Mouse (Mus musculus): ENCODE results near the gene Chn2. TPM values are rescaled to one million over a fixed set of nuclear protein-coding genes. Genes with fewer than 3 reads are reported as not detected.

The Chn2 gene
- total and polyA plus RNA-seq, 3 experiments: not detected

- peak; percentile 34 for DNase-seq (ENCODE audit: extremely low read depth)
Measured at GRCm38 (mm10) chr6:54253206-54253605, 213.9 kb downstream of the Chn2 start.

GRCm38 (mm10) chr6:54253881-54254280 is 214.5 kb downstream of the Chn2 start:
- Histone ChIP-seq H3K27me3 (replicated peaks) (no peaks in the 10 kb centered on the region), H3K9me3 (replicated peaks; ENCODE audit: low read length) (no peaks in the 10 kb centered on the region), H3K4me2 (ENCODE audit: insufficient read depth, low read depth, poor library complexity, severe bottlenecking) (no peak overlapping the region), H3K9ac (ENCODE audit: insufficient read depth, low read depth) (no peak overlapping the region), H3K27ac (ENCODE audit: insufficient read depth, low read depth) (no peak overlapping the region), H3K4me1 (ENCODE audit: control insufficient read depth in 1 of 2, insufficient read depth in 2 of 2) (peaks cover 0 to 28% of the 10 kb centered on the region in 2 experiments; a peak in 2 of 4 replicates), H3K4me3 (replicated peaks in 1 of 3; ENCODE audit: low read depth in 2 of 3, low read length in 2 of 3, poor library complexity in 1 of 3) (no peak overlapping the region), H3K79me2 (replicated peaks; ENCODE audit: control insufficient read depth, extremely low read depth, insufficient read depth, poor library complexity, severe bottlenecking) (no peaks in the 10 kb centered on the region), H3K36me3 (replicated peaks in 1 of 2; ENCODE audit: control insufficient read depth in 1 of 2, insufficient read depth in 1 of 2, low read length in 1 of 2) (no peaks in the 10 kb centered on the region)
- dilution Hi-C loops (cut with MboI; ENCODE audit: extremely low pct_ligation_motif_present, extremely low pct_unique_long_range_greater_than_20kb, low sequenced_read_pairs): no loop called here
- in situ Hi-C loops (cut with MboI; ENCODE audit: low pct_ligation_motif_present, low pct_unique_long_range_greater_than_20kb, low sequenced_read_pairs): no loop called here
- TF ChIP-seq NRF1 (IDR thresholded peaks at IDR 0.05; ENCODE audit: low read depth, low read length): no peak
- no peak for TF ChIP-seq MXI1 (IDR thresholded peaks at IDR 0.05; ENCODE audit: low read depth, low read length)
- TF ChIP-seq HCFC1 (IDR thresholded peaks at IDR 0.05; ENCODE audit: low read depth, low read length): no peak
- no peak for TF ChIP-seq GABPA (IDR thresholded peaks at IDR 0.05; ENCODE audit: insufficient replicate concordance, low read depth, low read length)
- no peak for TF ChIP-seq TBP (conservative IDR thresholded peaks at IDR 0.05; ENCODE audit: low read depth, low read length)
- TF ChIP-seq PAX5 (IDR thresholded peaks at IDR 0.05; ENCODE audit: low read length): no peak
- no peak for TF ChIP-seq CTCF (conservative IDR thresholded peaks at IDR 0.05 in 1 of 2, IDR thresholded peaks at IDR 0.05 in 1 of 2; ENCODE audit: low read depth in 2 of 2, low read length in 2 of 2)
- TF ChIP-seq ELF1 (IDR thresholded peaks at IDR 0.05; ENCODE audit: low read depth, low read length): no peak
- no peak for TF ChIP-seq JUN (IDR thresholded peaks at IDR 0.05; ENCODE audit: insufficient read depth, low read depth, low read length)
- no peak for TF ChIP-seq ZNF384 (IDR thresholded peaks at IDR 0.05; ENCODE audit: low read depth, low read length)
- no peak for TF ChIP-seq SMC3 (IDR thresholded peaks at IDR 0.05; ENCODE audit: low read depth, low read length)
- no peak for TF ChIP-seq ZC3H11A (IDR thresholded peaks at IDR 0.05; ENCODE audit: low read depth, low read length)
- TF ChIP-seq KAT2A (IDR thresholded peaks at IDR 0.05; ENCODE audit: insufficient replicate concordance, low read length): no peak
- TF ChIP-seq RAD21 (IDR thresholded peaks at IDR 0.05; ENCODE audit: low read depth, low read length): no peak
- no peak for DNase-seq (ENCODE audit: extremely low read depth)

More at GRCm38 (mm10) chr6:54253206-54253605, 213.9 kb downstream of the Chn2 start:
- in situ Hi-C loops (cut with MboI; ENCODE audit: low pct_ligation_motif_present, low pct_unique_long_range_greater_than_20kb, low sequenced_read_pairs) (no loop called here), dilution Hi-C loops (cut with MboI; ENCODE audit: extremely low pct_ligation_motif_present, extremely low pct_unique_long_range_greater_than_20kb, low sequenced_read_pairs) (no loop called here)
- H3K79me2 ChIP-seq (replicated peaks; ENCODE audit: control insufficient read depth, extremely low read depth, insufficient read depth, poor library complexity, severe bottlenecking): no peaks in the 10 kb centered on the region
- H3K27me3 ChIP-seq (replicated peaks): no peaks in the 10 kb centered on the region
- H3K4me3 ChIP-seq (replicated peaks in 1 of 3; ENCODE audit: low read depth in 2 of 3, low read length in 2 of 3, poor library complexity in 1 of 3): no peak overlapping the region
- H3K9ac ChIP-seq (ENCODE audit: insufficient read depth, low read depth): no peak overlapping the region
- no peaks in the 10 kb centered on the region for H3K36me3 ChIP-seq (replicated peaks in 1 of 2; ENCODE audit: control insufficient read depth in 1 of 2, insufficient read depth in 1 of 2, low read length in 1 of 2)
- H3K4me2 ChIP-seq (ENCODE audit: insufficient read depth, low read depth, poor library complexity, severe bottlenecking): no peak overlapping the region
- H3K27ac ChIP-seq (ENCODE audit: insufficient read depth, low read depth): no peak overlapping the region
- no peaks in the 10 kb centered on the region for H3K9me3 ChIP-seq (replicated peaks; ENCODE audit: low read length)
- TF ChIP-seq RCOR1 (conservative IDR thresholded peaks at IDR 0.05; ENCODE audit: low read depth, low read length): no peak
- no peak for TF ChIP-seq IRF4 (IDR thresholded peaks at IDR 0.05; ENCODE audit: low read depth, low read length)
- TF ChIP-seq USF2 (conservative IDR thresholded peaks at IDR 0.05; ENCODE audit: low read depth, low read length): no peak
- no peak for TF ChIP-seq ELF1 (IDR thresholded peaks at IDR 0.05; ENCODE audit: low read depth, low read length)
- TF ChIP-seq RAD21 (IDR thresholded peaks at IDR 0.05; ENCODE audit: low read depth, low read length): peak; percentile 41
- peak; percentile 56 to 86 for TF ChIP-seq CTCF (conservative IDR thresholded peaks at IDR 0.05 in 1 of 2, IDR thresholded peaks at IDR 0.05 in 1 of 2; ENCODE audit: low read depth in 2 of 2, low read length in 2 of 2)
- TF ChIP-seq SMC3 (IDR thresholded peaks at IDR 0.05; ENCODE audit: low read depth, low read length): peak; percentile 26
- H3K4me1 ChIP-seq (ENCODE audit: control insufficient read depth in 1 of 2, insufficient read depth in 2 of 2): peaks cover 0 to 34% of the 10 kb centered on the region in 2 experiments; a peak in 2 of 4 replicates
